Mouse (Mus musculus): ENCODE measurements around the gene Il2.

The Il2 gene

GRCm38 (mm10) chr3:37125655-37126054 lies at the start of gene Il2:
Gene Il2, minus strand, starts transcription at chr3:37125959.
- DNase-seq: no peak

- DNase-seq: no peak
These were observed 49.2 kb upstream of the Il2 start for GRCm38 (mm10) chr3:37174711-37175572.

GRCm38 (mm10) chr3:37173285-37173684 lies 47.5 kb upstream of the Il2 start:
- DNase-seq: no peak

- no peak for DNase-seq
These were observed 43.5 kb upstream of the Il2 start for GRCm38 (mm10) chr3:37169283-37169682.

GRCm38 (mm10) chr3:37161096-37161495 lies 35.3 kb upstream of the Il2 start:
- DNase-seq: no peak

- no peak for DNase-seq
These were observed 32.5 kb upstream of the Il2 start for GRCm38 (mm10) chr3:37158246-37158645.

GRCm38 (mm10) chr3:37157082-37157481 lies 31.3 kb upstream of the Il2 start:
- DNase-seq: no peak

- DNase-seq: no peak
These were observed 28.6 kb upstream of the Il2 start for GRCm38 (mm10) chr3:37154396-37154795.

GRCm38 (mm10) chr3:37153004-37153403 lies 27.2 kb upstream of the Il2 start:
- no peak for DNase-seq

GRCm38 (mm10) chr3:37152274-37152673 lies 26.5 kb upstream of the Il2 start:
- DNase-seq: no peak

- DNase-seq: no peak
These were observed 21.1 kb upstream of the Il2 start for GRCm38 (mm10) chr3:37146810-37147209.

GRCm38 (mm10) chr3:37146406-37146805 lies 20.6 kb upstream of the Il2 start:
- DNase-seq: no peak

- DNase-seq: no peak
These were observed 19.2 kb upstream of the Il2 start for GRCm38 (mm10) chr3:37144979-37145378.

GRCm38 (mm10) chr3:37141827-37142226 lies 16.1 kb upstream of the Il2 start:
- DNase-seq: no peak

GRCm38 (mm10) chr3:37140168-37140906 lies 14.6 kb upstream of the Il2 start:
- DNase-seq: no peak

- no peak for DNase-seq
These were observed 13.4 kb upstream of the Il2 start for GRCm38 (mm10) chr3:37139192-37139591.

GRCm38 (mm10) chr3:37137231-37137630 lies 11.5 kb upstream of the Il2 start:
- no peak for DNase-seq

GRCm38 (mm10) chr3:37129063-37129462 lies 3.3 kb upstream of the Il2 start:
- DNase-seq: no peak

- no peak for DNase-seq
These were observed 2.5 kb upstream of the Il2 start for GRCm38 (mm10) chr3:37128269-37128668.

- DNase-seq: no peak
These were observed 403 bp upstream of the Il2 start for GRCm38 (mm10) chr3:37126162-37126561.

GRCm38 (mm10) chr3:37090721-37091120 lies 35.0 kb downstream of the Il2 start:
- no peak for DNase-seq

GRCm38 (mm10) chr3:37084860-37085259 lies 40.9 kb downstream of the Il2 start:
- DNase-seq: no peak

- peak; percentile 16 for DNase-seq
These were observed 52.5 kb downstream of the Il2 start for GRCm38 (mm10) chr3:37073211-37073610.

All from right cerebral cortex, postnatal 14 days (tissue).